Mouse (Mus musculus): ENCODE results near the gene Slc26a11. TPM values are rescaled to one million over a fixed set of nuclear protein-coding genes. Genes with fewer than 3 reads are reported as not detected.

Slc26a11 gene
- polyA plus RNA-seq, 1 experiment from 2014 or later: 9.6 TPM

- H3K4me1 ChIP-seq: peaks cover 16% of the 10 kb centered on the region
- no peak overlapping the region for H3K27ac ChIP-seq
- no peaks in the 10 kb centered on the region for H3K9me3 ChIP-seq
- no peak overlapping the region for H3K4me3 ChIP-seq
- no peaks in the 10 kb centered on the region for H3K27me3 ChIP-seq (ENCODE audit: poor library complexity, severe bottlenecking)
- no peaks in the 10 kb centered on the region for H3K36me3 ChIP-seq (replicated peaks)
- WGBS: 84% methylated on average over 6 of the region's 6 CpGs
- DNase-seq (ENCODE audit: extremely low spot score, low spot score): no peak
Observed at GRCm38 (mm10) chr11:119427431-119427830, 72.1 kb downstream of the Slc26a11 start.

DNA sequence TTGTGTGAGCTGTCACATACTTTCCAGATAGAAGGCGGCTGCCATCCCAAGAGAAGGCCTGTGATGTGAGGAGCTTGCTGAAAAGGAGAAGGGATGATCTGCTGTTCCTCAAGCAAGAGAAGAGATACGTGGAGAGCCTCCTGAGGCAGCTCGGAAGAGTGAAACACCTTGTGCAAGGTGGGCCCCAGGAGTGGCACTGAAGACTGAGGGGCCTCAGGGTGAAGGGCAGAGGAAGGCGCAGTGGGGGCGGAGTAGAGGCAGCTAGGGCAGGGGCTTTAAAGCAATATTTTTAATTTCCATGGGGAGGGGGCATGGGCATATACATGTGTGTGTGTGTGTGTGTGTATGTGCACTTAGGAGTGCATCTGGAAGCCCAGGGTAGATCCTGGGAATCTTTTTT, 72.6 kb downstream of the Slc26a11 start:
- no peak overlapping the region for H3K27ac ChIP-seq
- no peak for DNase-seq (ENCODE audit: extremely low spot score, low spot score)
- H3K4me3 ChIP-seq: peak overlapping the region; percentile 44; the same call in 1 of the 2 replicates
- H3K36me3 ChIP-seq (replicated peaks): no peaks in the 10 kb centered on the region
- H3K4me1 ChIP-seq: peaks cover 16% of the 10 kb centered on the region
- WGBS: 83% methylated on average over 5 of the region's 5 CpGs
- no peaks in the 10 kb centered on the region for H3K27me3 ChIP-seq (ENCODE audit: poor library complexity, severe bottlenecking)
- H3K9me3 ChIP-seq: no peaks in the 10 kb centered on the region

GRCm38 (mm10) chr11:119428649-119429136, 73.3 kb downstream of the Slc26a11 start:
- Histone ChIP-seq H3K4me1 (peaks cover 16% of the 10 kb centered on the region), H3K27ac (0 out of 2 replicates have a peak overlapping the region, but pooled peaks have one; percentile 20), H3K4me3 (peak overlapping the region; percentile 44), H3K36me3 (replicated peaks) (no peaks in the 10 kb centered on the region), H3K9me3 (no peaks in the 10 kb centered on the region), H3K27me3 (ENCODE audit: poor library complexity, severe bottlenecking) (no peaks in the 10 kb centered on the region)
- WGBS: 1% methylated on average over 30 of the region's 35 CpGs
- DNase-seq (ENCODE audit: extremely low spot score, low spot score): peak; percentile 65

MicroRNAs within 50 kb of the gene (microRNA counts, 519-probe panel; counts per million panel counts)
- 341 counts per million, percentile 65 among the panel's probes with 10 or more counts for microRNA mmu-miR-1932

Small RNA genes within 50 kb of the gene (microRNA-seq; reads per million reads assigned to microRNA genes)
- gene Mir1932: not detected

Other genes with a start within 250 kb of the Slc26a11 start
- gene Tbc1d16, start 127.1 kb upstream of the Slc26a11 start, polyA plus RNA-seq (2016; fragmentation: Nextera tagmentation; extraction: Ambion mirVana): 22.5 and 22.7 TPM in 2 replicates
- gene Ccdc40, start 127.0 kb upstream of the Slc26a11 start, polyA plus RNA-seq (2016; fragmentation: Nextera tagmentation; extraction: Ambion mirVana): 23.1 and 23.6 TPM in 2 replicates
- gene Gaa, start 87.7 kb upstream of the Slc26a11 start, polyA plus RNA-seq (2016; fragmentation: Nextera tagmentation; extraction: Ambion mirVana): 27.5 and 28.4 TPM in 2 replicates
- gene Eif4a3, start 55.5 kb upstream of the Slc26a11 start, polyA plus RNA-seq (2016; fragmentation: Nextera tagmentation; extraction: Ambion mirVana): 511 and 516 TPM in 2 replicates
- 0.04 TPM in 1 of 2 replicates, not detected in the other for gene Card14, start 47.8 kb upstream of the Slc26a11 start, polyA plus RNA-seq (2016; fragmentation: Nextera tagmentation; extraction: Ambion mirVana)
- gene Sgsh, start within 50 bp of the Slc26a11 start, polyA plus RNA-seq (2016; fragmentation: Nextera tagmentation; extraction: Ambion mirVana): 7.5 and 7.9 TPM in 2 replicates
- gene Rnf213, start 37.5 kb downstream of the Slc26a11 start, polyA plus RNA-seq (2016; fragmentation: Nextera tagmentation; extraction: Ambion mirVana): 1.4 and 1.5 TPM in 2 replicates
- 24.0 and 24.5 TPM in 2 replicates for gene Endov, start 135.8 kb downstream of the Slc26a11 start, polyA plus RNA-seq (2016; fragmentation: Nextera tagmentation; extraction: Ambion mirVana)
- 1.4 and 1.7 TPM in 2 replicates for gene Nptx1, start 192.2 kb downstream of the Slc26a11 start, polyA plus RNA-seq (2016; fragmentation: Nextera tagmentation; extraction: Ambion mirVana)
- gene Rptor, start 247.3 kb downstream of the Slc26a11 start, polyA plus RNA-seq (2016; fragmentation: Nextera tagmentation; extraction: Ambion mirVana): 12.8 and 13.0 TPM in 2 replicates